Mouse (Mus musculus): ENCODE results near the gene Kyat3. TPM values are rescaled to one million over a fixed set of nuclear protein-coding genes. Genes with fewer than 3 reads are reported as not detected.
A peak's percentile ranks its signal among the peaks of the same experiment; 100 is the strongest.
"Not testable (repeated sequence)": the region's sequence is repeated elsewhere in the genome, so short reads cannot be mapped to it uniquely, and the experiment has no call there.

Kyat3 gene
- polyA plus RNA-seq, 1 experiment from 2014 or later: 7.8 TPM

DNA sequence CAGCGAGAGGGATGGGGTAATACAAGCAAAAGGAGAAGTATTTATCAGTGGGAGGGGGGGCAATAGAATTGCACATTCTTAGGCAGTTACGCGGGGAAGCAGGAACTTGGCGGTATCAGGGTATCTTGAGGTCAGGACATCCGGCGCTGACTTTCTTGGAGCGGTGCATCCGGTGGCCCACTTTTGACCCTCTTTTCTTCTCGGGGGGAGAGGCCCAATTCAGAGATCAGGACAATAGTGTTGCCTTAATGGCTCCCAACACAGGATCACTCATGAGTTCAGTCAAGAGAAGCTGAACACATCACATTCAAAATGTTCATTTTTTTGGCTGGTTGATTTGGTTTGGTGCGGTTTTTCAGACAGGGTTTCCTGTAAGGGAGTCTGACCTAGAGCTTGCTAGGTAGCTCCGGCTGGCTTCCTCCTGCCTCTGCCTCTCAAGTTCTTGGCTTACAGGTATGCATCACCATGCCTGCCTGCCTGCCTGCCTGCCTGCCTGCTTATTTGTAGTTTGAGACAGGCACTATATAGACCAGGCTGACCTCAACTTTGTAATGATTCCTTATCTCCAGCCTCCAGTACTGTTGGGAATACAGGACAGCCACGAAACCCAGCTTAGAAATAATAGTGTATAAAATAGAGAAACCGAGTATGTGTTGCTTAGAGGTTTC lies 7.5 kb downstream of the Kyat3 start:
- H3K27me3 ChIP-seq (replicated peaks; ENCODE audit: control insufficient read depth, insufficient read depth, low read length); H3K36me3 ChIP-seq (ENCODE audit: control insufficient read depth, insufficient read depth, low read length); H3K27ac ChIP-seq (ENCODE audit: low read depth, low read length); H3K9ac ChIP-seq (ENCODE audit: low read depth, low read length); H3K4me2 ChIP-seq (ENCODE audit: low read length); H3K9me3 ChIP-seq (ENCODE audit: control insufficient read depth, low read length); H3K4me1 ChIP-seq (ENCODE audit: control insufficient read depth, insufficient read depth, low read depth, low read length); H3K4me3 ChIP-seq (ENCODE audit: low read length): not testable (repeated sequence)
- 87% methylated on average over 13 of the region's 13 CpGs for WGBS
- peak; percentile 25; the same call in 1 of the 2 replicates for ATAC-seq

DNA sequence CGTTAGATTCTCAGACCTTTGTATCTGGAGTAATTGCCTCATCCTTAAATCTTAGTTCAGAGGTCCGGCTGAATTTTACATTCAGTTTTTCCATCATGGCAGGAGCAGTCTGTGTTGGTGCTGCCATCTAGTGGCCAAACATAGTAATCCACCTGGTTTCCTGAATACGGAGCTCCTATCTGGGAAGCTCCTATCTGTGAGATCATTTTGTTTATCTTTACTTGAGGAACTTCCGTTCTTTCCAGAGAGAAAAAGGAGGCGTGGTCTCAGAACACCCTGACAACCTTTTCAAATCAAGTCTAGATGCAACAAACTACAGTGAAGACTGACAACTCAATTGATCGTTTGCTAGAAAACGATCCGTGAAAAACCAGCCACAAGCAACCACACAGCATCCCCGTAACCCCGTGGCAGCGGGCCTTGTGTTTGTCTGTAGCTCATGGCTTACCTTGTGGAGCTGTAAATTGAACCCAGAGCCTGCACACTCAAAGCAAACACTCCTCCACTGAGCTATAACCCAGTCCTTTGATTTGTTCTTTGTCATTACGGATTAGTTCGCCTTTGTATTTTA lies 8.1 kb downstream of the Kyat3 start:
- Histone ChIP-seq H3K4me1 (ENCODE audit: control insufficient read depth, insufficient read depth, low read depth, low read length) (no peaks in the 10 kb centered on the region), H3K9ac (ENCODE audit: low read depth, low read length) (no peak overlapping the region), H3K9me3 (ENCODE audit: control insufficient read depth, low read length) (no peaks in the 10 kb centered on the region), H3K4me3 (ENCODE audit: low read length) (no peak overlapping the region), H3K27ac (ENCODE audit: low read depth, low read length) (no peak overlapping the region), H3K4me2 (ENCODE audit: low read length) (no peak overlapping the region), H3K36me3 (ENCODE audit: control insufficient read depth, insufficient read depth, low read length) (no peaks in the 10 kb centered on the region), H3K27me3 (replicated peaks; ENCODE audit: control insufficient read depth, insufficient read depth, low read length) (no peaks in the 10 kb centered on the region; the same call in 1 of the 2 replicates)
- ATAC-seq: peak; percentile 69
- WGBS: 48% methylated on average over 13 of the region's 13 CpGs

DNA sequence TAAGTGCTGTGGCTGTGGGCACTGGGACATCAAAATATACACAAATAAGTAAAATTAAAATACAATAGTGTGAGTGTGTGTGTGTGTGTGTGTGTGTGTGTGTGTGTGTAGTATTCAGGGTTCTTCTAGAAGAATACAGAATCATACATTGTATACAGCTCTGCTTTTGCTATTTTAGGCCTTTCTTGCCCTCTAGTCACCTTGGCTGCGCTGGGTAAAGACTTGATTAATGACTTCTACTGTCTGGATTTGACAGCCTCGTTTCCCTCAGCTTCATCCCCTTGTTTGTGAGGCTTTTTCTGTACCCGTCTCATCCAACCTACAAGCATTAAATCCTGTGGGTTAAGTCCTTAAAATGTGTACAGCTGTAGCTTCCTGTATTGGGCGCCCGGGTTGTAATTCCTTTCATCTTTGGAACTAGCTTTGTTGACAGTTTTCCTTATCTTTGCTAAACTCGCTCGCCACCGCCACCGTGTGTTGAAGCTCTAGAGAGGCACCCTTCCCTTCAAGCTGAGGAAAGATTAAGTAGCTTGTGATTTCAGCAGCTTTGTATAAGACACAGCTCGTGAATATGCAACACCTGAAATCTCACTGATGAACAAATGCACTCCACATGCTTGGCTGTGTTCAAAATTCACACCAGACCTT lies 9.6 kb downstream of the Kyat3 start:
- H3K27ac ChIP-seq (ENCODE audit: low read depth, low read length): no peak overlapping the region
- no peak overlapping the region for H3K9ac ChIP-seq (ENCODE audit: low read depth, low read length)
- no peaks in the 10 kb centered on the region for H3K36me3 ChIP-seq (ENCODE audit: control insufficient read depth, insufficient read depth, low read length)
- H3K4me3 ChIP-seq (ENCODE audit: low read length): no peak overlapping the region
- ATAC-seq: peak; percentile 71
- H3K4me2 ChIP-seq (ENCODE audit: low read length): no peak overlapping the region
- H3K4me1 ChIP-seq (ENCODE audit: control insufficient read depth, insufficient read depth, low read depth, low read length): no peaks in the 10 kb centered on the region
- H3K9me3 ChIP-seq (ENCODE audit: control insufficient read depth, low read length): no peaks in the 10 kb centered on the region
- H3K27me3 ChIP-seq (replicated peaks; ENCODE audit: control insufficient read depth, insufficient read depth, low read length): no peaks in the 10 kb centered on the region; the same call in 1 of the 2 replicates
- WGBS: 23% methylated on average over 10 of the region's 10 CpGs

DNA sequence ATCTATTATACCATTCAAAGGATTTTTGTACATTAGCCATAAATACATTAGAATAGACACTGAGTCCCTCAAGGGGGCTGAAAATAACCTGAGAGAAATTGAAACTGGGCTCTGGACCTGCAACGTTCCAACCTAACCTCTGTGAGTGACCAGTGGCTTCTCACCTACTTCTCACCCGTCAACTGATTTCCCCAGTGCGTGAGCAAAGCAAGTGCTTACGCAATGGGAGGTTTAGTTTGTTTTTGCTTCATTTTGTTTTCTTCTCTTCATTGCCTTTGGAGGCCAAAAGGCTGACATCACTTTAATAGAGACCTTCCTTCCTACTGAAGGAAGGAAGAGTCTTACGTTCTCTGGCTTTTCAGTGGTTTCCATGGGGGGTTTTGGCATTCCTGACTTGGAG lies 10.5 kb downstream of the Kyat3 start:
- H3K36me3 ChIP-seq (ENCODE audit: control insufficient read depth, insufficient read depth, low read length): no peaks in the 10 kb centered on the region
- 88% methylated on average over 5 of the region's 5 CpGs for WGBS

DNA sequence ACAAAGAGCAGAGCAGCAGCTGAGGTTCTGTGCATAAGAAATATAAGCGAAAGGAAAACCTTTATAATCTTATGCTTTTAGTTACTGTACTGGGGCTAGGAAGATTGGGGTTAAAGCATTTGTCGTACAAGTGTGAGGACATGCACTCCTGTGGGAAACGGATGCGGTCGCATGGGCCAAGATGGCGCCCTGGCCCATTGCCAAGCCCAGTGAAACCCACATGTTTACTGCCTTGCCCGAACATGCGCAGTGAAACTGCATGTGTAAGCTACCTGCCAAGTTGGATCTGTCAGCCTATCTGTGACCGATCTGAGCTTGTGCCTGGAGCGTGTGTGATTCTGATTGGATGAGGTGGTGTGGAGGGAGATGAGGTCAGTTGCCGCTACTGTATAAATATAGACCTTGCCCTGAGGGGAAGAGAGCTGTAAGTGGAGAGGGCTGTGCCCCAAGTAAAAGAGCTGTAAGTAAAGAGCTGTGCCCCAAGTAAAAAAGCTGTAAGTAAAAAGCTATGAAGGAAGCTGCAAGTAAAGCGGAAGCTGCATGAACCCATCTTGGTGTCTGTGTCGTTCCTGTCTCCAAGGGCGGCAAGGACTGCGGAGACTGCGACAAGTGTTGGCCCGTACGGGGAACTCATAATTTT lies 11.7 kb downstream of the Kyat3 start:
- not testable (repeated sequence) for H3K9me3 ChIP-seq (ENCODE audit: control insufficient read depth, low read length); H3K4me3 ChIP-seq (ENCODE audit: low read length); H3K27me3 ChIP-seq (replicated peaks; ENCODE audit: control insufficient read depth, insufficient read depth, low read length); H3K4me2 ChIP-seq (ENCODE audit: low read length); ATAC-seq; H3K27ac ChIP-seq (ENCODE audit: low read depth, low read length); H3K36me3 ChIP-seq (ENCODE audit: control insufficient read depth, insufficient read depth, low read length); H3K9ac ChIP-seq (ENCODE audit: low read depth, low read length); H3K4me1 ChIP-seq (ENCODE audit: control insufficient read depth, insufficient read depth, low read depth, low read length)
- WGBS: 95% methylated on average over 18 of the region's 18 CpGs

More for the DNA sequence above, 10.5 kb downstream of the Kyat3 start:
- Histone ChIP-seq H3K4me2 (ENCODE audit: low read length) (no peak overlapping the region), H3K9me3 (ENCODE audit: control insufficient read depth, low read length) (no peaks in the 10 kb centered on the region), H3K27ac (ENCODE audit: low read depth, low read length) (no peak overlapping the region), H3K9ac (ENCODE audit: low read depth, low read length) (no peak overlapping the region), H3K27me3 (replicated peaks; ENCODE audit: control insufficient read depth, insufficient read depth, low read length) (no peaks in the 10 kb centered on the region), H3K4me1 (ENCODE audit: control insufficient read depth, insufficient read depth, low read depth, low read length) (no peaks in the 10 kb centered on the region), H3K4me3 (ENCODE audit: low read length) (no peak overlapping the region)
- no peak for ATAC-seq

DNA sequence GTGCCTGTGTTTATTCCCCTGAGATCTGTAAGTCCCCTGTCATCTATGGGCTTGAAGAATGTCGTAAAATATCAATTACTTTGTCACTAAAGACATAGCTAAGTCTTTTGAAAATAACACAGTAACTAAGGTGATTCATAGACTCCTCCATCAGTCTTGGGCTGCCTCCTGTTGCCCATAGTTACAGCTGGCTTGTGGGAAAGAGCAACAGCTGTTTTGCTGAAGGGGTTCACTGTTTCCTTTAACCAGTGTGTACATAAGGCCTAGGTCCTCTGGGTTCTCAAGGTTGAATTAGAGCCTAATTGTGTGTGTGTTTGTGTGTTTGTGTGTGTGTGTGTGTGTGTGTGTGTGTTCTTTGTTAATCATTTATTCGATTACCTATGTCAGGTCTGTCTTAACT lies 24.6 kb downstream of the Kyat3 start:
- no peaks in the 10 kb centered on the region for H3K4me1 ChIP-seq (ENCODE audit: control insufficient read depth, insufficient read depth, low read depth, low read length)
- no peak overlapping the region for H3K4me2 ChIP-seq (ENCODE audit: low read length)
- H3K27ac ChIP-seq (ENCODE audit: low read depth, low read length): no peak overlapping the region
- H3K9ac ChIP-seq (ENCODE audit: low read depth, low read length): no peak overlapping the region
- WGBS: 74% methylated on average over 2 of the region's 2 CpGs
- H3K36me3 ChIP-seq (ENCODE audit: control insufficient read depth, insufficient read depth, low read length): no peaks in the 10 kb centered on the region
- no peaks in the 10 kb centered on the region for H3K9me3 ChIP-seq (ENCODE audit: control insufficient read depth, low read length)
- ATAC-seq: no peak
- H3K27me3 ChIP-seq (replicated peaks; ENCODE audit: control insufficient read depth, insufficient read depth, low read length): no peaks in the 10 kb centered on the region
- H3K4me3 ChIP-seq (ENCODE audit: low read length): no peak overlapping the region

DNA sequence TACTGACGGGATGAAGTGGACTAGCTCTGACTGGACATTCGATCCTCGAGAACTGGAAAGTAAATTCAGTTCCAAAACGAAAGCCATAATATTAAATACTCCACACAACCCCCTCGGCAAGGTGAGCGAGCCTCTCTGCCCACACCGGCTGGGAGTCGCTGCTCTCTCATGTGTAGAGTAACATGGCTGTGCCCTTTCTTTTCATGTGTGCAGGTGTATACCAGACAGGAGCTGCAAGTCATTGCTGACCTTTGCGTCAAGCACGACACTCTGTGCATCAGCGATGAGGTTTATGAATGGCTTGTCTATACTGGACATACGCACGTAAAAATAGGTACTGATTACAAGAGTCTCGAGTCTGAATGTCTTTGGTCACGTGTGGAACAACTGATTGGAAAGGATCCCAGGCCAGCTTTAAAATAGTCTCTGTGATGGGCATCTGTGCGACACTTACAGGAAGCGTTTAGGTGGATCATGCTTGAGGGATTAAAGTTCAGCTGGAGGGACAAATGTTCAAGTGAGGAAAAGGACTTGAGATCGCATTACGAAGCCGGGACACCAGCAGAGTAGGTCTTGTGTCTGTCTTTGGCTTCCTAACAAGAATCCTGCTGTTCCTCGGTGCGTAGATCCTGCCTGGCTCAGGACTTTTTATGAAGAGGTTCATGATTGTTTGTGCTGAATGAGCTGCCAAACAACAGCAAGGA lies 25.3 kb downstream of the Kyat3 start:
- no peak for ATAC-seq
- Histone ChIP-seq H3K36me3 (ENCODE audit: control insufficient read depth, insufficient read depth, low read length) (no peaks in the 10 kb centered on the region), H3K4me2 (ENCODE audit: low read length) (no peak overlapping the region), H3K4me3 (ENCODE audit: low read length) (no peak overlapping the region), H3K9ac (ENCODE audit: low read depth, low read length) (no peak overlapping the region), H3K27me3 (replicated peaks; ENCODE audit: control insufficient read depth, insufficient read depth, low read length) (no peaks in the 10 kb centered on the region), H3K27ac (ENCODE audit: low read depth, low read length) (no peak overlapping the region), H3K9me3 (ENCODE audit: control insufficient read depth, low read length) (no peaks in the 10 kb centered on the region), H3K4me1 (ENCODE audit: control insufficient read depth, insufficient read depth, low read depth, low read length) (no peaks in the 10 kb centered on the region)
- WGBS: 89% methylated on average over 22 of the region's 22 CpGs

DNA sequence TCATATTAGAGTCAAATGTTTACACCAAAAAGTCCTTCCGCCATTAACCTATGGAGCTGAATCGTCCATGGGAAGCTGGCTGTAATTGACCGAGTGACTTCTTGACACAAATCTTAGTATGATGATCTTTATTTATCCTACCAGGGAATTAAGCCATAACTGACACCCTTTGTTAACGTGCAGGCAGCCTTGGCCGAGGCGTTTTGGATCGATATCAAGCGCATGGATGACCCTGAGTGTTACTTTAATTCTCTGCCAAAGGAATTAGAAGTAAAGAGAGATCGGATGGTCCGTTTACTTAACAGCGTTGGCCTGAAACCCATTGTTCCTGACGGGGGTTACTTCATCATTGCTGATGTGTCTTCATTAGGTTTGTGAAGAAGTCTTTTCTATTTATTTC lies 33.4 kb downstream of the Kyat3 start:
- Histone ChIP-seq H3K27ac (ENCODE audit: low read depth, low read length) (no peak overlapping the region), H3K9me3 (ENCODE audit: control insufficient read depth, low read length) (no peaks in the 10 kb centered on the region), H3K4me3 (ENCODE audit: low read length) (no peak overlapping the region), H3K4me1 (ENCODE audit: control insufficient read depth, insufficient read depth, low read depth, low read length) (no peaks in the 10 kb centered on the region), H3K4me2 (ENCODE audit: low read length) (no peak overlapping the region), H3K9ac (ENCODE audit: low read depth, low read length) (no peak overlapping the region), H3K36me3 (ENCODE audit: control insufficient read depth, insufficient read depth, low read length) (no peaks in the 10 kb centered on the region), H3K27me3 (replicated peaks; ENCODE audit: control insufficient read depth, insufficient read depth, low read length) (no peaks in the 10 kb centered on the region)
- no peak for ATAC-seq
- 71% methylated on average over 12 of the region's 12 CpGs for WGBS

DNA sequence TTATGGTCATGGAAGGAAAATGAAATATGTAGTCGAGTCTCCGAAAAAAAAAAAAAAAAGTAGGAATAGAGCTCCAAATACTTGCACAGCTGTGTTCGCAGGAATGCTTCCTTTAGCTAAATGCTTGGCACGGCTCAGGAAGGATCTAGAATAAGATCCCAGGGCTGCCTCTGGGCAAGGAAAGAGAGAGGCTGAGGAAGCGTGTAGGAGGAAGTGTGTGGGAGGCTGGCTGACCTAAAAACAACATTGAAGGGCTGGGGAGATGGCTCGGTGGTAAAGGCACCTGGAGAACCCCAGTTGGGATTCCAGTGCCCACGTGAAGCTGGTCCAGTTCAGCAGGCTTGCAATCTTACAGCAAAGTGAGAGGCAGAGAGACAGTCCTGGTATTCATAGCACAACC lies 40.0 kb downstream of the Kyat3 start:
- no peak overlapping the region for H3K9ac ChIP-seq (ENCODE audit: low read depth, low read length)
- no peaks in the 10 kb centered on the region for H3K9me3 ChIP-seq (ENCODE audit: control insufficient read depth, low read length)
- ATAC-seq: no peak
- H3K4me2 ChIP-seq (ENCODE audit: low read length): no peak overlapping the region
- no peaks in the 10 kb centered on the region for H3K36me3 ChIP-seq (ENCODE audit: control insufficient read depth, insufficient read depth, low read length)
- no peaks in the 10 kb centered on the region for H3K4me1 ChIP-seq (ENCODE audit: control insufficient read depth, insufficient read depth, low read depth, low read length)
- 83% methylated on average over 7 of the region's 7 CpGs for WGBS
- no peaks in the 10 kb centered on the region for H3K27me3 ChIP-seq (replicated peaks; ENCODE audit: control insufficient read depth, insufficient read depth, low read length)
- no peak overlapping the region for H3K27ac ChIP-seq (ENCODE audit: low read depth, low read length)
- H3K4me3 ChIP-seq (ENCODE audit: low read length): no peak overlapping the region
